Mouse (Mus musculus) layer of hippocampus, adult 9-10 months (tissue): ENCODE measurements around the gene Rasgrp3.
"Not testable (repeated sequence)": the region's sequence is repeated elsewhere in the genome, so short reads cannot be mapped to it uniquely, and the experiment has no call there.

ENCODE experiments used
- DNase-seq: peaks from one replicate; pipeline ENCODE4 v3.0.0; 2022; ENCODE audit warnings: low spot score

Rasgrp3 gene

DNA sequence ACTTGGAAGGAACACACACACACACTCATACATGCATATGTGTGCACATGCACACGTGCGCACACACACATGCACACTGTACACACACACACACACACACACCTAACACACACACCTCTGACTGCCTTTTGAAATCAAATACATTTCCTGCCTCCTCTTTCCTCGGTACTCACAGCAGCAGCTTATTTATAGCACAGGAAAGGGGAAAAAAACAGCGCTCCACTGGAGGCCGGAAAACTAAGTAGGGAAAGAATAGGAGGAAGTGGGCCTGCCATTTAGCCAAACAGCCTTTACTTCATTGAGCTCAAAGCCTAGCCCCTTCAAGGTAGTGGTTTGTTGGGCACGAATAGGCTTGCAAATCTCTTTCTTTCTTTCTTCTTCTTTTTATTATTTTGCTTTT is at the start of gene Rasgrp3:
Gene Rasgrp3, plus strand, starts transcription at position 298 of the 400 bp plus-strand sequence.
- no peak for DNase-seq

- DNase-seq: no peak
These were observed 47.3 kb upstream of the Rasgrp3 start for GRCm38 (mm10) chr17:75388402-75388801.

- no peak for DNase-seq
These were observed 45.6 kb upstream of the Rasgrp3 start for GRCm38 (mm10) chr17:75390142-75390541.

GRCm38 (mm10) chr17:75391429-75392192 is 44.1 kb upstream of the Rasgrp3 start:
- no peak for DNase-seq

DNA sequence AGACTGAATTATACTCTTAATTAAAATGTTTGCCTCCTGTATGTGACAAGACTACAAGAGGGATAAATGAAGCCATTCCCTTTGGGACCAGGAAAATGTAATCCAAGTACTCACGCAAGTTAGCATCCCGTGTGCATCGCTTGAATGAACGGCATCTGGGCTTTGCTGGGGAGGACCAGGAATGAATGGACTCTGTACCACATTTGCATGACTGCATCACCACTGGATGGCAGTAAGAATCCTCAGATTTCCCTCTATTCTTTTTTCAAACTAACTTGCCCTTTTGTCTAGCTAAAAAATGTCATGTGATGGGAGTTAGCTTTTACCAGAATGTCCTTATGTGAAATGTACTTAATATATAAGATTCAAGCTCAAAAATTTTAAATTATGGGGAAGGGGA is 29.3 kb upstream of the Rasgrp3 start:
- peak; percentile 22 for DNase-seq

DNA sequence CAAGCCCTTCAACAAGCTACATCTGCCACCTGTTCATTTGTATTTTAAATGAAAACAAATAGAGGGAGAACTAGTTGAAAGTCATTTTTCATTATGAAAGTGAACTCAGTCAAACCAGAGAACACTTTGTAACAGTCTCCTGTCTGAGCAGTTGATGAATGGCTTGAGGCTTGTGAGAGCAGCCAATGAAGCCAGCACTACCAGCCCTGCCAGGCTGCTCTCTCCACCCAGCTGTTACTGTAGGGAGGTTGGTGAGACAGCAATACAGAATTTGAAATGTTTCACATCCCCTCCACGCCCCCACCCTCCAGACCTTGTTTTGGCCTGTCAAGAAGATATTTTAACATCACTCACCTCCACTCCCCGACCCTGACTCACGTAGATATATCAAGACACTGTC is 18.8 kb upstream of the Rasgrp3 start:
- no peak for DNase-seq

- DNase-seq: no peak
These were observed 1.5 kb upstream of the Rasgrp3 start for GRCm38 (mm10) chr17:75434152-75434551.

DNA sequence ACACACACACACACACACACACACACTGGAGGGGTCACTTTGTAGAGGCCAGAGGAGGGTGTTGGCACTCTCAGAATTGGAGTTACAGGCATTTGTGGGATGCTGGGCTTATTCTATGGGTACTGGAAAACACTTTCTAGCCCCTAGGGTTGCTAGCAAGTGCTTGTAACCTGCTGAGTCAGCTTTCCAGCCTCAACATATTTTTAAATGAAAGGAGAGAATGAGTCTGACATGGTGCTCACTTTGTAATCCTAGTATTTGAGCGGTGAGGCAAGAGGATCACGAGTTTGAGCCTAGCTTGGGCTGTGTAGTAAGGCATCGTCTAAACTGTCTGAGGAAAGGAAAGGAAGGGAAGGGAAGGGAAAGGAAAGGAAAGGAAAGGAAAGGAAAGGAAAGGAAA is 825 bp upstream of the Rasgrp3 start:
- DNase-seq: no peak

- no peak for DNase-seq
These were observed 399 bp downstream of the Rasgrp3 start for GRCm38 (mm10) chr17:75436095-75436494.

- no peak for DNase-seq
These were observed 1.1 kb downstream of the Rasgrp3 start for GRCm38 (mm10) chr17:75436819-75437218.

- DNase-seq: no peak
These were observed 1.6 kb downstream of the Rasgrp3 start for GRCm38 (mm10) chr17:75437239-75437750.

DNA sequence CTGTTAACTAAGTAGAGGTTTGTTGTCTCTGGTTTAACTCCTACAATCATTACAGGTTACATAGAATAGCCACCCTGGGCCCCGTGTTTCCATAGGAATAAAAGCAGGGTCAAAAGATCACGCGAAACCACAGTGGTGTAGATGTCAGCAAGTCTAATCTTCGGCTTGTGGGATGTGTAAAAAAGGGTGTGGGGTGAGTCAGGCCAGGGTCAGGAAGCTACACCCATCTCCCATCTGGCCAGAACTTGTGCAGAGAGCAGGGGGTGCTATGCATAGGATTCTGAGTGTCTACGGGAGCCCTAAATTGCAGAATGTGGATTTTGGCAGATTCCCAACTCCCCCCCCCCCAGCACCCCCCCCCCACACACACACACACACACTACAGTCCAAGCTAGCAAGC is 2.5 kb downstream of the Rasgrp3 start:
- no peak for DNase-seq

- no peak for DNase-seq
These were observed 3.4 kb downstream of the Rasgrp3 start for GRCm38 (mm10) chr17:75439062-75439461.

GRCm38 (mm10) chr17:75440619-75441018 is 4.9 kb downstream of the Rasgrp3 start:
- DNase-seq: no peak

DNA sequence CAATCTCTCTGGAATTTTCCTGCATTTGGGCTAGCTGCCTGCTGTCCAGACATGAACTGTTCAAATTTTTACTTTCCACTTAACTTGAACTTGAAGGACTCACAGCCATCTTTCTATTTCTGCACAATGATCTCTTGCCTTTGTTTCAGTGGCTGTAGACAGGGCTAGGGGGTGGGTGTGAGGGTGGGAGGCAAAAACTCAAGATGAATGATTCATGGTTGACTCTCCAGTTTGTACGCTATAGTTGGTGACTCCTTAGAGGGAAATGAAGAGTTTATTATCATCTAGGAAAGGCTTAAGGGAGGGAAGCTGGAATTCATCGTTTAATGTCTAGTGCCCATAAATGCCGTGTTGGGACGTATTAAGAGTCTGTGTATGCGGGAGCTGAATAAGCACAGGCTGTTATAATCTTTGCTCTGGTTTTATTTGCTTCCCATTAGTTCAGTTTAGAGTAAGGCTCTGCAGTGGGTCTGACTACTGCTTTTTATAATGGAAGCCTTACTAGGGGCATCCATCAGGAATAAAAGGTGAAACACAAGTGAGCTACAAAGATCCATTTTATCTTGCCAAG is 5.6 kb downstream of the Rasgrp3 start:
- no peak for DNase-seq

DNA sequence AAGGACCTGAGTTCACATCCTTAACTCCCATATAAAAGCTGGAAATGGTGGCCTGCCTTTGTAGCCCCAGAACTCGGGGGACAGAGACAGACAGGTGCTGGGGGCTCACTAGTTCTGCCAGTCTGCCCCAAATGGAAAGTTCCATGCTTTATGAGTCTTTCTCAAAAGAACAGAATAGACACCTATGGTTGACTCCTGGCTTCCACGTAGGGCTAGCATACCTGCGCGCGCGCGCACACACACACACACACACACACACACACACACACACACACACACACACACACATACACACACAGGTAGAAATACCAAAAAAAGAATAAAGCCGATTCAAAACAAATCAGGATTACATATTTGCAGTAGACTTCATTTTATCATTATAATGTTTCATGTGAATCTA is 6.7 kb downstream of the Rasgrp3 start:
- no peak for DNase-seq

DNA sequence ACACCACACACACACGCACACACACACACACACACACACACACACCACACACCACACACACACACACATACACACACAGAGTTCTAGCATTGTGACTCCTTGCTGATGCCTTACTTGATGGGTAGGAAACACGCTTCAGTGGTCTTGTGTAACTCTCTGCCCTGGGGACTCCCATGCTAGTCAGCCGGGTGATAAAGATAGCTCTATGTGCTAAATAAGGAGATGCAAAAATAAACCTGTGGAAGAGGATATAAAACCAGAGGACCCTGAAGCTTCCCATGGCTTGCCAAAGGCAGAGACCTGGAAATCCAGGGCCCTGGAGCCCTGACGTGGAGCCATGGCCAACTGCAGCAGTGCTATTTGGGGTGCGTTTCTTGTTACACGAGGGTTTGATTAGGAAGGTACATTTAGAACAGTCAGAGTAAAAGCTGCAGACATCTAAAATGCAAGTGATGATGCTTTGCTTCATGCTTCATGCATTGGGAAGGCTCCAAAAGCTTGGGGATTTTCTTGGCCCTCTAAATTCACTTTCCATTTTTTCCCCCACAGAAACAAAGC is 7.4 kb downstream of the Rasgrp3 start:
- no peak for DNase-seq

GRCm38 (mm10) chr17:75448257-75448656 is 12.6 kb downstream of the Rasgrp3 start:
- DNase-seq: no peak

DNA sequence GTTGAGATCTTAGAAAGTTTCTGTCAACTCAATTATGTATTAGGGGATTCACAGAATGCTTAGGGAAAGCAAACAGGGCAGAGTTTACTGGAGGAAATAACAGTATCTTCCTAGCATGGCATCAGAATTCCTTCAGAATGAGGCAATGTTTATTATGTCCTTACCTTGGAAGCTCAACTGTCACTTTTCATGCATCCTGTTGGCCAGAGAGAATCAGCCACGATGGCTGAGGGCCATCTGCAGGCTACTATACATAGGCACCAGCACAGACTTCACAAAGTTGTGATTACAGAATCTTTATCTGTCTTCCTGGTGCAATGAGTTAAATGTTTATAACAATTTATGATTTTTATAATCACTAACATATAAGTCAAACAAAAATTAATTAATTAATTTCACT is 13.3 kb downstream of the Rasgrp3 start:
- DNase-seq: no peak

DNA sequence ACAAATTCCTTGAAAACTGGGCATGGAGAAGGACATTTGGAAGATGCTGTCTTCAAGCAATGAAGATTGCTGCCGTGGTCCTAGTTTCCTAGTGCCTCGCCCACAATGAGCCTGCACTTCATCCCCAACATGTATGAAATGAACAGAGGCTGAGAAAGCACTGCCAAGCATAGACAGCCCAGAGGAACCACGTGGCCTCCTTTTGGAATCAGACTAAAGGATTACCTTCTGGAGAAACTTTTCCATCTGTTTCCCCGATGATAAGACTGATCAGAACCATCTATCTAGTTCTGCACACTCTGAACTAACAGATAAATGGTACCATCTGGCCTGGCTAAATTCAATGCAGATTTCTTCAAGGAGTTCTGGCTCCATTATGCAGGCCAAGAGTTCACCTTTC is 16.6 kb downstream of the Rasgrp3 start:
- no peak for DNase-seq

DNA sequence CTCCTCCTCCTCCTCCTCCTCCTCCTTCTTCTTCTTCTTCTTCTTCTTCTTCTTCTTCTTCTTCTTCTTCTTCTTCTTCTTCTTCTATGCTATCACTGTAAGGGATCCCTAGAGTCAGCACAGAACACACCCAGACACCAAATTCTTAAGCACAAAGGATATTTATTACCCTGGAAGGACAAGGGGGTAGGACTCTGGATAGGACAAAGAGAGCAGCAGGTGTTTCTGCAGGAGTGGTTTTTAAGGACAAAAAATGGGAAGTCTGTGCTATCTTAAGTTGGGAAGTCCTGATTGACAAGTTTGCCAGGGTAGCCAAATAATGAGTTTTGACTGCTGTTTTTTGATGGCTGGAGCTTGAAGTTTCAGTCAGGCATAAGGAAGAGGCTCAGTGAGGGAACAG is 17.9 kb downstream of the Rasgrp3 start:
- no peak for DNase-seq

DNA sequence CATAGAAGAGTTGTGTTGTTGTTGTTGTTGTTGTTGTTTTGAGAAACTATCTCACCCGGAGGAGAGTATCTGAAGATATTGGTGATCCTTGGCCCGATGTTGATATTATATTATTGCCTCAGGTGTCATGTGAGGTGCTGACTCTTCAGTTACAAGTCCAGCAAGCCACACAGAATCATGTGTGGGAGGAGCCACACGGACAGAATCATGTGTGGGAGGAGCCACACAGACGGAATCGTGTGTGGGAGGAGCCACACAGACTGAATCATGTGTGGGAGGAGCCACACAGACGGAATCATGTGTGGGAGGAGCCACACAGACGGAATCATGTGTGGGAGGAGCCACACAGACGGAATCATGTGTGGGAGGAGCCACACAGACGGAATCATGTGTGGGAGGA is 20.4 kb downstream of the Rasgrp3 start:
- DNase-seq: not testable (repeated sequence)

DNA sequence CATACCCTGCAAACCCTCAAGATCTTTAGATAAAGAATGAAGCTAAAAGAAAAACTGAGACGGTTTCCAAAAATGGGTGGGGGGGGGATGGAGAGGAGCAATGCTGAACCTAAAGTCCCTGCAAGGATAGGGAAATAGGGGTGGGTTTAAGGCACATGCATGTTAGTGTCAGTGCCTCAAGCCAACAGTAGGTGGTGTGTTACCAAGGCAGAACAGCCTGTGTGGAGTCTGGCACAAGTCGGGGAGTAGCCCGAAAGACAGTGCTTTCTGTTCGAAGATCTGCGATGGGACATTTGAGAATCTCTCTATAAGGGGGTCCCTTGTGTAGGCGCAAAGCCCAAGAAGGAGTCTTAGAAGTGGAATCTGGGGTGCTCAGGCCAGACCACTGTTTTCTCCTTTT is 24.9 kb downstream of the Rasgrp3 start:
- no peak for DNase-seq
